Mouse (Mus musculus): ENCODE results near the gene Slc25a26. TPM values are rescaled to one million over a fixed set of nuclear protein-coding genes. Genes with fewer than 3 reads are reported as not detected.
A peak's percentile ranks its signal among the peaks of the same experiment; 100 is the strongest.
"Not testable (repeated sequence)": the region's sequence is repeated elsewhere in the genome, so short reads cannot be mapped to it uniquely, and the experiment has no call there.

Gene Slc25a26
- polyA plus RNA-seq, 1 experiment, result 10.6 TPM

GRCm38 (mm10) chr6:94553085-94553484, 53.0 kb downstream of the Slc25a26 start:
- DNase-seq (ENCODE audit: low read depth), result no peak

DNA sequence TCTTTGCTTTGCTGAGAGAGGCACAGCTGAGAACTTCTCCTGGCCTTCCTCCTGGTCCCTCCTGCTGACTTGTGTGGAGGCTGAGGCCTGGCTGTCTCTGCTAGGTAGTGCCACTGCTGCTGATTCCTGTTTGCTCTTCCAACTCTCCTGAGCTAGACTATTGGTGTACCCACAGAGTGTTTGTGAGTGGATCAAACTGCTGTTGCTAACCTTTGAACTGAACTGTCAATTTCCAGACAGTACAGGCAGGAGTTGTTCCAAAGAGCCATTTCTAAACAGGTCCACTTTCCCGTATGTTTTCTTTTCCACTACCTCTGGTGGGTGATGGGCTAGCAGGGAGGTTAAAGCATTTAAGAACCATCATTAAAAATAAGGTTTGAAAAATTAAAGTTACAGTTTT, 58.5 kb downstream of the Slc25a26 start:
- not testable (repeated sequence) for DNase-seq (ENCODE audit: low read depth)

DNA sequence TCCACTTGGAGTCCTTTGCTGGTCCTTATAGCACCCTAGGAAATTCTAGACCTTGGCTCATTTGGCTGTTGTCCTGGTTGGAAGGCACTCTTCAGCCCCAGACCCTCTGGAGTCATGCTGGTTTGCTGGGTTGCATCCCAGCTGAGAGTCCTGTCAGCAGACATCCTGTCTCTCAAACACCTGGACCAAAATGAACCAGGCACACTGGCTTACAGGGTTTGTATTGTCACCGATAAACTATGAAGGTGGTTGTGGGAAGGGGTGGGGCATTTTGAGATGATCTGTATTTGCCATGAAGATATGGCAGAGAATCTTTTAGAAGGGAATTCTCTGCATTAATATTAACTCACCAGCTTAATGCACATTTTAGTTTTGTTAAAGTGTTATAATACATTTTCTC, 60.8 kb downstream of the Slc25a26 start:
- no peak for DNase-seq (ENCODE audit: low read depth)

- no peak for DNase-seq (ENCODE audit: low read depth)
Measured at GRCm38 (mm10) chr6:94561346-94561745, 61.2 kb downstream of the Slc25a26 start.

DNA sequence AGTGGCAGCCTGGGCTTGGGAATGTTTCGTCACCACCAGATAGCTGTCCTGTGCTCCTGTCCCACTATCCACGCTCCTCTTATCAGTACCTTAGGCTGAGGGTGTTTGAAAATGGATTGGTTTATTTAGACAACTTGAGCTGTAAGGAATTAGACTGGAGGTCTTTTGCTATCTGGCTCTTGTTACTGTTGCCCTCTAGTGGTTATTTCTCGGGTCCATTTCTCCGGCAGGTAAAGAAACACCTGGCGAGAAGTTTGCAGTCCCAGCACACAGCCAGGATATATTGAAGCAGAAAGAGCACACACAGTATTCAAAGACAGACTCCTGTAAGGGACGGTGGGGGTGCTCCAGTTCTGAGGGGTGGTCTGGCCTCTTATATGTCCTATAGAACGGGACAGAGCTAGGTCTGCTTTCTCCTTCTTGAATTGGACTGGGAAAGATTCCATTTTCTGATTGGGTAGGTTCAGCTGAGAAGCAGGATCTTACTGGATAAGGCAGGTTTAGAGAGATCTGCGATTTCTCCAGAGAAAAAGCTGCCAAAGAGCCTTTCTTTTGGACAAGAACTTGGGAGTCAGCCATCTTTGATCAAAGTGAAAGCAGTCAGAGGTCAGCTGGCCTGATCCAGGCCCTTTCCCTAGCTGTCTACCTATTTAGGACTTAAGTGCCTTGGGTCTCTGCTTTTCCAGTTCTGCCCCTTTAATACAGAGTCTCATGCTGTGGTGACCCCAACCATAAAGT, 63.2 kb downstream of the Slc25a26 start:
- DNase-seq (ENCODE audit: low read depth), result no peak

DNA sequence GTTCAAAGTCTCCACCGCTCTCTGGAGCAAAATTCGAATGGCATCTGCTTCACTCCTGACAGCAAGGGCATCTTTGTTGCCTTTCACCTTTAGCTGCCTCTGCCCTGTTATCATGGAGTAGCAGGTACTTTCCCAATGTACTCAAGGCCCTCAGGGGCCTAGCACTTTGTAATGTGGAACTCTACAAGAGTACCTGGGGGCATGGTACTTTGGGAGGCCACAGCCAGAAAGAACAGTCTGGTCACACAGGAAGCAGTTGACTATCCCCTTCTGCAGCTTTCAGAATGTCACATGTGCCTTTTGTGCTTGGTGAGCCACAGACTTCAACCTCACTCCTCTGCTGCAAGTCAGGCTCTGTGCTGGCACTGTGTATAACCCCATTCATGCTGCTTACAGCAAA, 65.6 kb downstream of the Slc25a26 start:
- no peak for DNase-seq (ENCODE audit: low read depth)

DNA sequence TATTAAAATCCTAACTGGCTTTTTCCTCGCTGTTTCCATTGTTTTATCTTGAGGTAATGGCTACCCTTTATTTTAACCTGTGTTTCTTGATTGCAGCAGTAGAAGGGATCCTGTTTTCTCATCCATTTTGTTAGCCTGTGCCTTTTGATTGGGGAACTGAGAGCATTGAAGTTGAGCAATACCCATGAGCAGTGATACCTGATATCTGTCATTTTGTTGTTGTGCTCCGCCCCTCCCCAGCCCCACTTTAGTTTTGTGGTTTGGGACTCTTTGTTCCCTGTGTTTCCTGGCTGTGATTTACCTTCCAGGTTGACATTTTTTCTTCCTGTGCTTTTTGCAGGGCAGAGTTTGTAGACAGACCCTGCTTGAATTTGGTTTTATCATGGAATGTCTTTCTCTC, 67.9 kb downstream of the Slc25a26 start:
- DNase-seq (ENCODE audit: low read depth), result no peak

- no peak for DNase-seq (ENCODE audit: low read depth)
Measured at GRCm38 (mm10) chr6:94575526-94576166, 75.5 kb downstream of the Slc25a26 start.

DNA sequence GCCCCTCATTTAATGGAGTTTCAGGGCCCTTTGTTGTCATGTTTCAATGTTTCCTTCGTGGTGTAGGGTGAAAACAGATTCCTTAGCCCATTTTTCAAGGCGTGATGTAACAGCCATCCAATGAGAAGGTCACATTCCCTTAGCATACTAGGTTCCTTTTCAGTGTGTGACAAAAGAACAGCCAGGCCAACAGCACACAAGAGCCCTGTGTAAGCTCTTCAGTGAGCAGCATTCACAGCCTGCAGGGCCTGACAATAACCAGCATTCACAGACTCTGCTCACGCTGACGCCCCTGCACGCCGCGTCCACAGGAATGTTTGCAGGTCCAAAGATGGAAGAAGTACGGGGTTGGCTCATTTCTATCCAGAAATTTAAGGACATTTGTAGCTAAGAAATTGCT, 77.9 kb downstream of the Slc25a26 start:
- DNase-seq (ENCODE audit: low read depth), result no peak

- DNase-seq (ENCODE audit: low read depth), result no peak
Measured at GRCm38 (mm10) chr6:94582055-94582454, 81.9 kb downstream of the Slc25a26 start.

GRCm38 (mm10) chr6:94584147-94584695, 84.1 kb downstream of the Slc25a26 start:
- peak; percentile 91 for DNase-seq (ENCODE audit: low read depth)

DNA sequence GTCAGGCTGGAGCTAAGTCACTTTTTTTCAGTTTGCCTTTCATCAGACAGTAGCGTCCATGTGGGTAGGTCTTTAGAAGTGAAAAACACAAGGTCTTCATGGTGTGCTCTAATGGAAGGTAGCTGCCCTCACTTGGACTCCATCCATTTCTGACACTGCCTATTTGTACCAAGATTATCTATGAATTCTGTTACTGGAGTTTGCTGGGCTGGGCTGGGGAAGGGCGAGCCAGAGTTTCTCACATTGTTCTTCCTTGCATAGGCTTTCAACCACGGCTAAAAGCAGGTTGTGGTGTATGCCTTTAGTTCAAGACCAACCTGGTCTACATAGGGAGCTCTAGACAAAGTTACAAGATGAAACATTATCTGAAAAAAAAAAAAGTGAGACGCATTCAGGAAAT, 84.8 kb downstream of the Slc25a26 start:
- DNase-seq (ENCODE audit: low read depth), result no peak

DNA sequence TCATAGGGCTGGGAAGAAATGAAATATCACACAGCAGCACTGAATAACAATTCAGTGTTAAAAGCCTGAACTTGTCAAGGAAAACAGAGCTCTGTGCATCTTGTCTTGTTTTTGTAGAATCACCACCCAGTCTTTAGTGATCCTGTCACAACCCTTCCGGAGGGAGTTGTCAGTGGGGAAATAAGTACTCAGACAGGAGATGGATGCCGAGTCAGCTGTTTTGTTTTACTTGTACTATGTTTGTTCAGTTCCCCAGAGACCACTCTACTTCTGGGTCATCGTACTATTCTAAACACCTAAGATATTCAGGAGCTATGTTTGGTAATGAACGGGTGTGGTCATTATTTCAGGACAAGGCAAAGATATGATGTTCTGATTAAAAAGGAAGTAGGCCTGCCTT, 88.2 kb downstream of the Slc25a26 start:
- DNase-seq (ENCODE audit: low read depth), result no peak

DNA sequence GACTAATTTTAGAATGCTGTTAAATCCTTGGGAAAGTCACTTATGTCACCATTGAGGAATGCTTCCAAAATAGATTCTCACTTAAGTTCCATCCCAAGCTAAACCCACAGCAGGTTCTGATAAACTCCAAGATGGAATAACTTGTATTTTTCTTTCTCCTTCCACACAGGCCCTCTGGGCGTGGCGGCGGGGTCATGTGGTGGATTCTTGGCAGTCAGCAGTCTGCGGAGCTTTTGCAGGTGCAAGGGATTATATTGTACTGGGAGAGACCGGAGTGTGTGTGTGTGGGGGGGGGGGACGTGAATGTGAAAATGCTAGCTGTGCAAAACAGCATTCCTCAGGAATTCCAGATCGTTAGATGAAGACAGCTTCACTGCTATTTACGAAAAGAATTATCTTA, 92.1 kb downstream of the Slc25a26 start:
- no peak for DNase-seq (ENCODE audit: low read depth)

DNA sequence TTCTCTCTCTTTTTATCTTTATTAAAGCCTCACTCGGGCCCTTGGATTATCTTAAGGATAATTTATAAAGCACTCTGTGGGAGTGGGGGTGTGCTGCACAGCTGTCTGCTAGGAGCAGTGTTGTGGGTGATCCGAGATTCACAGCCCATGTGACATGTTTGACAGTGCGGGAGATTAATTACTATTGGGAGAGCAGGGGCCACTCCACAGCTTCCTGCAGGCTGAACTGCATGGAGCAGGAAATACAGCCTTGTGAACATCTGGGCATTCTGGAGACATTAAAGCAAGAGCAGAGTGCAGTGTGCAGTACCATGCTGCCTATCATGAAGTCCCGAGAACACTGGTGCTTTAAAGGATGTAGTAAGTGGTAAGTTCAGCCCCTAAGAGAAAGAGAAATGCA, 92.6 kb downstream of the Slc25a26 start:
- DNase-seq (ENCODE audit: low read depth), result no peak

DNA sequence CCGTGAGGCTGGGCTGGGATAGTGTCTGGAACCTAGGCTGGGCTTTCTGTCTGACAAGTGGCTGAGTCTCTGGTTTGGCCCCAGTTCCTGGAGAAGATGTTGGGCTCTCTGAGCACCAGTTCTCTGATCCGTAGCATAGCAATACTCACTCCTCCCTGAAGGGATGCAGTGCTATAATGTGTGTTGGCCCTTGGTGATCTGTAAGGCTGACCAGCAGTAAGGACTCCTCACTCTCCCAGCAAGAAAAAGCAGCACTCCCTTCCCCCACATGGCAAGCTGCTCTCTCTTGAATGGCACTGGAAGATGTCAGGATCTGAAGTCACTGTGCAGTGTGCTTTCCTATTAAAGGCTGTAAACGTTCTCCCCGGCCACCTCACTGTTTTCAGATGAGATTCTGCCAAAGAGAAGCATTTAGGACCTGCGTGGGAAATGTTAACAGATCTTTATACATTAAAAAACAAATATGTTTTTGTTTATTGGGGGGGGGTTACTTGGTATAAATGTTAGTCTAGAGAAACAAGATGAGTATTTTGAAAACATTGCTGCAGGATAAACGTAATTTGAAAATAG, 94.0 kb downstream of the Slc25a26 start:
- DNase-seq (ENCODE audit: low read depth), result no peak

DNA sequence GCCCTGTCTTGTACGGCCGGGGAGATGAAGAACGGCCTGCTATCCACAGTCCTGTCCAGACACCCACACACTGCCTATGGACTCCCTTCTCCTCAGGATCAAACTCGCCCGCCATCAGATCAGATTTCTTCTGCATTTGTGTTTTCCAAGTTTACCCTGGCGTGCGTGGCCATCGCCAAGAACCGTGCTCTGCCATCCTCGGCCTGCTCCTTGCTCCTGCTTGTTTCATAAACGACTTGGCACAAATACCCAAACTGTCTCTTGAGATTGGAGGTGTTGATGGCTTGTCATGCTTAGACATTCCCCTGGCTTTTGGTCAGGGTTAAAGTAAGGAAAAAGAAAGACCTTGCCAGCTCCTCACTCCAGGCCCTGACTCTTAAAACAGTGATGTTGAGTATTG, 94.6 kb downstream of the Slc25a26 start:
- peak; percentile 93 for DNase-seq (ENCODE audit: low read depth)

DNA sequence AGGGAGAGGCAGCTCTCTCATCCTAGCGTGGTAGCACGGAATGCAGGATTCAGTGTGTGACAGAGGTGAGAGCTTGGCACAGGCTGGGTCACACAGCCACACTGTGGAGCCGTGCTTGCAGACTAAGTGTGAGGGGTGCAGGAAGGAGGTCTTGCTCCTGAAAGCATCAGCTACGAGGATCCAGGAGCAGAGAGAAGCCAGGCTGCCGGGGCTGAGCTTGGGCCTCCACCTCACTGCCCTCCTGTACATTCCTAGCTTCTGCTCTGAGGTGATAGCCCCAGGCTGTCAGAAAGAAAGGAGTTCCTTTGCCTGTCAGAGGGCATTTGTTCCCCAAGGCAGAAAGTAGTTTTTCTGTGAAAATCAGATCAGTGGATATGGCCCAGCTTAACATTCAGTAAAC, 95.1 kb downstream of the Slc25a26 start:
- no peak for DNase-seq (ENCODE audit: low read depth)

DNA sequence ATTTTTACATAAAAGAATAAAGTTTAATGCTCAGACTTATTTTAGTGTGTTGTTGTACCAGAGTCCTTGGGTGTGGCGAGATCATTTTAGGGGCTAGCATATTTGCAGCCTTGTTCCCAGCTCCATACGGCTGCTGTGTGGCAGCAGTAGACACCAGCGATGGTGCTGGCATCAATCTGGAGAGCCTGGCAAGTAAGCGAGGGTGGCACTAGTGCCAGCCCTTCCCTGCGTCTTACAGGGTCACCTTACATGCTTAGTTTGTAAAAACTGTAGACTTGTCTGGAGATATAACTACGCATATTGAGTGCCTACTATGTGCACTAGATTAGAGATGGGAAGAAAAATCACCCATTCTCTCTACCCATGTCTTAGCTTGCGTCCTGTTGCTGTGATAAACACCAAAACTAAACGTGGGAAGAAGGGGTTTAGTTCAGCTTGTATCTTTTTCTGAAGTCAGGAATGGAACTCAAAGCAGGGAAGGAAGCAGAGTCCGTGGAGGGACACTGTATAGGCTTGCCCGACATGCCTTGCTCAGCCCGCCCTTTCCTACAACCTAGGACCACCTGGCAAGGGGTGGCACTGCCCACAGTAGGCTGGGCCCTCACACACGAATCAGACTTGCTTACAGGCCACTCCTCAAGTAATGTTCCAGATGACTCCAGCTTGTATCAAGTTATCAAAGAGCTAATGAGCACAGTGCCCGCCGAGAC, 96.1 kb downstream of the Slc25a26 start:
- DNase-seq (ENCODE audit: low read depth), result no peak

GRCm38 (mm10) chr6:94596761-94597485, 96.8 kb downstream of the Slc25a26 start:
- DNase-seq (ENCODE audit: low read depth), result no peak

GRCm38 (mm10) chr6:94598421-94598820, 98.3 kb downstream of the Slc25a26 start:
- no peak for DNase-seq (ENCODE audit: low read depth)

- no peak for DNase-seq (ENCODE audit: low read depth)
Measured at GRCm38 (mm10) chr6:94599016-94599415, 98.9 kb downstream of the Slc25a26 start.
